Mouse (Mus musculus) megakaryocyte, adult 5-6 weeks (primary cell): Measurements from ENCODE around the gene Htr2b. TPM values are rescaled to one million over a fixed set of nuclear protein-coding genes. Genes with fewer than 3 reads are reported as not detected.

Source experiments
- ATAC-seq: 2 replicates; pipeline ENCODE4 v1.8.0; 2016; ENCODE audit warnings: mild to moderate bottlenecking, inconsistent platforms; ENCODE audit not compliant: poor library complexity, severe bottlenecking
- total RNA-seq, 2 experiments: library from RNA; stranded (forward) in 1 of 2; stranded (reverse) in 1 of 2; fragments of 153-499, 151-499 nt in 1 of 2; fragments of 221-1000, 200-1000 nt in 1 of 2; gene quantifications; 2 replicates each; pipeline versions ENCODE4 v1.2.3 to v1.2.4; 2015 to 2017

The Htr2b gene
- total RNA-seq, 2 experiments from 2014 or later, result not detected

DNA sequence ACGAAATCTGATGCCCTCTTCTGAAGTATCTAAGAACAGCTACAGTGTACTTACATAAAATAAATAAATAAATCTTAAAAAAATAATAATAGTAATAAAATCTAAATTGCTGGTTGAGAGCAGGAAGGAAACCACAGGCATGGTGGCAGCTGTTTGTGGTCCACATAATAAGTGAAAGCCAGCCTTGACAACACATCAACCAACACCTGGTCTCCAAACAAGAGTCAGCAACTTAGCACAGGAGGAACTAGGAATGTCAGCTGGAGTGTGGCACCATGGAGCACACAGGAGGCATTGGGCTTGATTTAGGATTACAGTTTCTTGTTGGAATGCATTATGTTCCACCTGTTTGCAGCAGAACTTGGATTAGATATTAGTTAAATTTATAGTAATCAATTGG lies 6.7 kb downstream of the Htr2b start:
- no peak for ATAC-seq

DNA sequence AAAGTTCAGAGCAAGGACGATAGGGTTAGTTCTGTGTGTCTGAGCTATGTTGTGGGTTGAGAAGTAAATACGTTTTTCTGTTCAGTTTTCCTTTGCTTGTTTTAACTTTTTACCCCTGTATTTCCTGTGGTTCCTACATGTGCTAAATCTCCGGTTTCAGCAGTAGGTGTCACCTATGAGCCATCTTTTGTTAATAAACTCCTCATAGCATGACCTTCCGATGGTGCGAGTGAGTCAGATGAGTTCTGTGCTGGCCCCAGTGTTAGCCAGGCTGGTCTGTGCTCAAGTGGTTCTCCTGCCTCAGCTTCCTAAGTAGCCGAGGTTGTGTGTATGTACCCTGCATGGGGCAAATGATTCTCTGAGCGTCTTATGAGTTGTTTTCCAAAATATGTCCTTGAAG lies 17.4 kb downstream of the Htr2b start:
- no peak for ATAC-seq

DNA sequence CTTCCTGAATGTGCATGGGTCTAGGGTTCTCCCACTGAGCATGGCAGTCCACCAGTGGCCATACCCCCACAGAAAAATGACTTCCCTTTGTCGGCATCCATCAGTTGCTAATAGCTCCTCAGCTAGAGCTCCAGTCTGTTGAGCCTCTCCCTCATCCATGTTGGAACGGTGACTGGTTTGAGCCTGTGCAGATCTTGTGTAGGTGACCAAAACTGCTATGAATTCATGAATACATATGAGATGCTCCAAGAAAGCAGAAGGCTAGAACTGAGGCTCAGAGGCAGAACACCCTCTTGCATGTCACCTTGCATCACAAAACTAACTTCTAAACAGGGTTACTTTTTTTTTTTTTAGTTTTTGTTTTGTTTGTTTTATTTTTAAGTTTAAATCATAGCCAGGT lies 35.2 kb downstream of the Htr2b start:
- no peak for ATAC-seq

DNA sequence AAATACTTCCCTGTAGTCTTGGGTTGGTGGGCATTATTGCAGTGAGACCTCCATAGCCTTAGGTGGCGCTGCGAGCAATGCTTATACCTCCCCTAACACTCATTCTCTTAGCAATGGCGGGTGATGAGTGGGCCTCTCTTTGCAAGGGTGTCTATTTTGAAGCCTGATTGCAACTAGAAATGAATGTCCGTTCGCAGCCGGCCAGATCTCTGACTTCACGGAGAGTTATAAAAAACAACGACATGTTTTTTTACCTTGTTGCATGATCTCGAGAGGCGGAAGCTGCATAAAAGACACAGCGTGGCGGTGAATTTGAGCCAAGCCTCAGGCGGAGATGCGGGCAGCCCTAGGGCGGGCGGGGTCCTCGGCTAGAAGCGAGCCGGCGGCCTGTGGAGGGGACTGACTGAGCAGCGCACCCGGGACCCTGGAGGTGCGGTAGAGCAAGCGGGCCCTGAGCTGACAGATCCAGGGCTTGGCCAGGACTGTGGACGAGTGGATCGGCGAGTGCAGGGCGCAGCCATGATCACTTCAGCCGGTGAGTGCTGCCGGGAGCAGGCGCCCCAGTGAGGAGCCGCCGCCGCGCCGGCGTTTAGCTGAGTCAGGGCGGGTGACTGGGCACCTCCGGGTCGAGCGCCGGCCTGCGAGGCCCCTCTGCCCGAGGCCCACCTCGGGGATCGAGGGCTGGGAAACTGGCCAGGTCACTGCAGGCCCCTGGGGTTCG lies 47.3 kb downstream of the Htr2b start, which contains the start of gene Psmd1:
Gene Psmd1, plus strand, starts transcription at position 117 of the 721 bp plus-strand sequence.
- peak; percentile 91 for ATAC-seq

DNA sequence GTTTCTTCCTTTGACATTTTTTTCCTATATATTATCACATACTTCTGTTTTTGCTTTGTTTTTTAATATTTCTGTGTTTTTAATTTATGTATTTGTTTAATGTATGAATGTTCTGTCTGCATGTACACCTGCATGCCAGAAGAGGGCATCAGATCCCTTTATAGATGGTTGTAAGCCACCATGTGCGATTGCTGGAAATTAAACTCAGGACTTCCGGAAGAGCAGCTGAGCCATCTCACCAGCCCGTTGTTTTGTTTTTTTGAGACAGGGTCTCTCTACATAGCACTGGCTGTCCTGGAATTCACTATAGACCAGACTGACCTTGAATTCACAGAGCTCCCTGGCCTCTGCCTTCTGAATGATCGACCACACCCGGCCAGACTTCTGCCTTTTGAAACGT lies 49.2 kb downstream of the Htr2b start:
- ATAC-seq, result no peak

DNA sequence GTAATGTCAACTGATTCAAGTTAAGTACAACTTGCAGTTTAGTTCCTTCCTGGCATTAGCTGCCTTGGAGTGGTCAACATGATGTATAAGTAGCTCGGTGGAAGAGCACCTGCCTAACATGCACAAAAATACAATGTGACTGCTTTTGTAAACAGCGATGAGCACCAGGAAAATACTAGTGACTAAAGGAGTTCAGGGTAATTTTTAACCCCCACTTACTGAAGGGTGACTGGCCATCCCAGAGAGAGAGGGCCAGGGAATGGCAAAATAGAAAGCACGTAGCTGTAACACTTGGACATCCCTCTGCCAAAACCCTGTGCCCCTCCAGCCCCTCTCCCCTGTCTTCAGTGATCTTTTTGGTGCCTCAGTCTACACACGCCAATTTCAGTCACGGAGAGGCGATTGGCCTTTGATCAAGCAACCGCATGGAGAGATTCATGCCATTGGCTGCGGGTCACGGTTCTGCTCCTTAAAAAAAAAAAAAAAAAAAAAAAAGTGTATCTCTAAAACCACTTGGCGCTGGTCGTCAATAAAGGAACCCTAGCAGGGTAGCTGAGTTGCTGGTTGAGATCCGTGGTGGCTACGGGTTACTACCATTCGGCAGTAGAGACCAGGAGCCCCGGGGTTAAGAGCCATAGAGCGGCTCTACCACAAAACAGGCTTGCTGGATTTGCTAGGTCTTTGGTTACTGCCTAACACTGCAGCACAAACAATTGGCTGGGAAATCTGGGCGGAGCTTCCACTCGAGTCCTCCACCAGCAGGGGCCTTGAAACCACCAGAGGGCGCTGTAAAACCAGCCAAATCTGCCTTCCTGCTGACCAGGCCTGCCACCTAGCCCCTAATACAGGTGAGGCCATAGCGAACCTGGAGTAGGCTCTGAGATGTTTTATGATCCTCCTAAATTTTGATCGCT lies 52.7 kb downstream of the Htr2b start:
- peak; percentile 84 for ATAC-seq

DNA sequence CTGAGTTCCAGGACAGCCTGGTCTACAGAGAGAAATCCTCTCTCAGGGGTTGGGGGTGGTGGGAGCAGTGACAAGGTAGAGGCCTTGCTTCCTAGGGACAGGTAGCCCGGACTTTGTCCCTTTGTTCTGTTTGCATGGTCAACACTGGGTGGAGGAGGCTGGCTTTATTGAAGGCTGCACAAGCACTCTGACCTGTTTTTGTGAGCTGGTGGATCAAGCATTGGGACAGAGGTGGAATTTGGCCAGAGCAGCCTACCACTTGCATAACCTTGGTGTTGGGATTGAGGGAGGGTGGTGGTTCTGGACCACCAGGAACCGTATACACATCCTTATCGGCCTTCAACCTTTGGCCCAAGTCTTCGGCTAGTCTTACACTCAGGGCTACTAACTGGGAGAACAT lies 55.5 kb downstream of the Htr2b start:
- no peak for ATAC-seq

DNA sequence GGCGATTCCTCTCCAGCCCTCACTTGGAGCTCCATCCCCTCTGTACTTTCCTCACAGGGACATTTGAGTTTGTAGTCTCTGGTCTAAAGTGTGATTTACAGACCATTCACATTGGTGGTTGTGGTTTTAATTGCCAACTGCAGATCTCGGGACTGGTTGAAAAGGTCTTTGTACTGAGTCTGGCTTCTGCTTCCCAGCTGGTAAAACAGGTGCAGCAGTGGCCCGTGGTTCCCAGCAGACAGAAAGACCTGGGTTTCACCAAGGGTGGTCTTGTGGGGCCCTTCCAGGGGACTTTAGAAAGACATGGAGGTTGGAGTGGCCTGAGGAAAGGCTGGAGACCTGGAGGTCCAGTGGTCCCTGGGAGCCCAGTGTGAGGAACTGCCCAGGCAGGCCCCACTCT lies 56.8 kb downstream of the Htr2b start:
- ATAC-seq, result no peak

DNA sequence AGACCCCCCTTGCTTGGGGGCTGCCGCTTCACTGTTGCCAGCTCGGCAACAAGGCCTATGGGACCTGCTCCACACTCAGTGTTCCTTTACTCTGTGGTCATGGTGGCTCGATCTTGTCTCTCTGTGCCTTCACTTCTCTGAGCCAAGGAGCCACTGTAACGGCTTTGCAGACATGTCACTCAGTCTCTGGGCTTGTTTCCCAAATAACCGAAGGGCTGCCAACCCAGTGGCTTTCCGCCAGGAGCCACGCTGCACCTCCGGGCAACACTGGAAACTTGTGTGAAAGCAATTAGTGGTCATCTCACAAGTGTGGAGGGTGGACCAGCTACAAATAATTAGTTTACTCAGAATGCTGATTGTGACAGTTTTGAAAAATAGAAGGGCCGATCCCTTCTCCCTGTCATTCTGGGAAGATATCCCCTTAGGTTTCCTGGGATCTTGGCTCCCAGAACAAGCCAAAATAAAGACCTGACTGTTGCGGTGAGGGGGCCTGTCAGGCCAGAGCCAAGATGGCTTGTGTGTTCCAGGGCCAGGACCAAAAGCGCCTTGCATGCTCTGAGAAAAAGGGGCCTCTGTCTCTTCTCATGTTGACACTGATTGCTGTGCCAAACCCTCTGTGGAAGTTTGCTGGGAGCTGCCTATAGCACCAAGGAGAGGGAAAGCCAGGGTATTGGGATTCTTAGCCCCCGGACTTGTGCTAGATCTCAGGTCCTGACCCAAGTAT lies 58.4 kb downstream of the Htr2b start:
- no peak for ATAC-seq

Other genes starting within 250 kb of the Htr2b start
- gene Itm2c, start 217.7 kb downstream of the Htr2b start, total RNA-seq (2015), result 32.8 and 32.9 TPM in 2 replicates
- gene Itm2c, start 217.7 kb downstream of the Htr2b start, total RNA-seq (2017), result 77.9 and 83.6 TPM in 2 replicates
- gene 4933407L21Rik, start 183.5 kb downstream of the Htr2b start, total RNA-seq (2015), result not detected in 2 replicates
- gene 4933407L21Rik, start 183.5 kb downstream of the Htr2b start, total RNA-seq (2017), result 0.22 TPM in 1 of 2 replicates, not detected in the other
- 0.07 TPM in 2 replicates for gene Gpr55, start 151.0 kb downstream of the Htr2b start, total RNA-seq (2015)
- 0.33 and 0.53 TPM in 2 replicates for gene Gpr55, start 151.0 kb downstream of the Htr2b start, total RNA-seq (2017)
- gene Spata3, start 95.2 kb downstream of the Htr2b start, total RNA-seq (2015), result not detected in 2 replicates
- not detected in 2 replicates for gene Spata3, start 95.2 kb downstream of the Htr2b start, total RNA-seq (2017)
- not detected in 2 replicates for gene 2810459M11Rik, start 66.1 kb downstream of the Htr2b start, total RNA-seq (2015)
- gene 2810459M11Rik, start 66.1 kb downstream of the Htr2b start, total RNA-seq (2017), result not detected in 2 replicates
- 58.4 and 59.6 TPM in 2 replicates for gene Psmd1, start 47.6 kb downstream of the Htr2b start, total RNA-seq (2015)
- gene Psmd1, start 47.6 kb downstream of the Htr2b start, total RNA-seq (2017), result 89.5 and 91.9 TPM in 2 replicates
- gene Gm21972, start 21.7 kb upstream of the Htr2b start, total RNA-seq (2015), result 1.2 TPM in 1 of 2 replicates, not detected in the other
- gene Gm21972, start 21.7 kb upstream of the Htr2b start, total RNA-seq (2017), result 0.84 and 4.3 TPM in 2 replicates
- gene Armc9, start 42.8 kb upstream of the Htr2b start, total RNA-seq (2015), result 2.1 and 2.8 TPM in 2 replicates
- 2.1 and 4.5 TPM in 2 replicates for gene Armc9, start 42.8 kb upstream of the Htr2b start, total RNA-seq (2017)
- 0.27 and 0.36 TPM in 2 replicates for gene B3gnt7, start 190.9 kb upstream of the Htr2b start, total RNA-seq (2015)
- not detected in 2 replicates for gene B3gnt7, start 190.9 kb upstream of the Htr2b start, total RNA-seq (2017)
- gene Ncl, start 247.4 kb upstream of the Htr2b start, total RNA-seq (2015), result 150 and 167 TPM in 2 replicates
- 156 and 194 TPM in 2 replicates for gene Ncl, start 247.4 kb upstream of the Htr2b start, total RNA-seq (2017)